Mouse (Mus musculus): ENCODE data around the gene P3h3. TPM values are rescaled to one million over a fixed set of nuclear protein-coding genes. Genes with fewer than 3 reads are reported as not detected.
"Not testable (repeated sequence)": the region's sequence is repeated elsewhere in the genome, so short reads cannot be mapped to it uniquely, and the experiment has no call there.

The P3h3 gene
- total and polyA plus RNA-seq, 2 experiments, result 2.1 to 3.0 TPM

DNA sequence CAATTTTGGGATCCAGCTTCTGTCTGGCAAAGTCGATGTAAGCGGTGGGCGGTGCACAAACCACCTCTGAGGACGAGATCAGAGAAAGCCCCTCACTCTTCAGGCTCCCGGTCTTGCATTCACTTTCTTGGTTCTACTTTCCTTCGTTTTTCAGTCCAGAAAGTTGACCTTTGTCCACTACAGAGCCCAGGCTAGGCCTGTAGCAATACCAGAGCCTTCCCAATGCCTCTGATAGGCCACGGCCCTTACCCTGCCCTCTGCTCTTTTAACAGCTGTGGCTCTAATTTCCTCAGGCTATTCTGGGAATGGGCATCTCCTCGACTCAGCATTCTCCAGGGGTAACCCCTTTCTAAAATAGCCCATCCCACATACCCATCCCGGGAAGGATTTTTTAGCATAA is 44.7 kb downstream of the P3h3 start:
- TF ChIP-seq POLR2A (IDR thresholded peaks at IDR 0.05; ENCODE audit: extremely low read depth, insufficient read depth, low read length), result no peak
- no peak for TF ChIP-seq CTCF (IDR thresholded peaks at IDR 0.05; ENCODE audit: low read depth, low read length)
- DNase-seq (ENCODE audit: extremely low read depth, low read depth, low spot score), result peak; percentile 78
- Histone ChIP-seq H3K9ac (ENCODE audit: low read depth, low read length) (peak overlapping the region; percentile 79), H3K79me2 (ENCODE audit: control insufficient read depth, insufficient read depth, low read length) (no peaks in the 10 kb centered on the region), H3K27me3 (ENCODE audit: control insufficient read depth, insufficient read depth, low read length) (no peaks in the 10 kb centered on the region), H3K27ac (replicated peaks; ENCODE audit: insufficient read depth, low read depth, low read length) (peak overlapping the region; percentile 76), H3K36me3 (ENCODE audit: control insufficient read depth, insufficient read depth, low read length) (peaks cover 10% of the 10 kb centered on the region), H3K4me3 (ENCODE audit: insufficient read depth, low read depth, low read length) (peak overlapping the region; percentile 80), H3K4me1 (ENCODE audit: control insufficient read depth, insufficient read depth, low read length) (peaks cover 23% of the 10 kb centered on the region)
- 14% methylated on average over 9 of the region's 9 CpGs for WGBS

DNA sequence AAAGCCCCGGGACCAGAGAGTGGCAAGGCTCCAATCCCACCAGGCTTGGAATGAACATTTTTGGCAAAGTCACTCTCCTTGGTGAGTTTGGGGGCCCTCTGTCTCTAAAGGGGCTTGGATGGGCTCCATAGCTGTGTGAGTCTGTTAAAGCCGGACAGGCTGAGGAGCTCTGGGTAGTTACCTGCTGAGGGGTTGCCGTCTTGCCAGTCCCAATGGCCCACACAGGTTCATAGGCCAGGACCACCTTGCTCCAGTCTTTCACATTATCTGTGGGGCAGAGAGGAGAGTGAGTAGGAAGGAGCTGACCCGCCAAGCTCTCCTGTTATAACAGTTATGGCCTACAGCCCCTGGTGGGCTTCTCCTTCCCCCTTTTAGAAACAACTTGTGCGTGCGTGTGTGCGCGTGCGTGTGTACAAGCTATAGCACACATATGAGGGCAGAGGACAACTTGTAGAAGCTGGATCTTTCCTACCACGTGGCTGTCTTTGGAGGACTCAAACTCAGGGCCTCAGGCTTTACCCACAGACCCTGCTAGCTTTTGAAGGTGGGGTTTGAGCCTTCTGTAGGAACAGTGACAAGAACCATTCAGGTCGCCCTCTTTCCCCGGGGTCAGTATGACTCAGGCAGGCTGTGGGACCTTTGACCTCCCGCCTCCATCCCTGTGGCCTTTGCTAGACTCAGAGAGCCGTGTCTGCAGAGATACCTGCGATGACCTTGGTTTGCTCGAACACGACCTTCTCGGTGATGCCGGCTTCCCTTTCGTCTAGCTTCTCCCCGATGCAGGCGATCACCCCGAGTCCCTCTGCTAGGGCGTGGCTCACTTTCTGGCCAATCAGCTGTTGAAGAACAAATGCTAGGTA is 45.6 kb downstream of the P3h3 start:
- H3K27ac ChIP-seq (replicated peaks; ENCODE audit: insufficient read depth, low read depth, low read length), result peak overlapping the region; percentile 78

DNA sequence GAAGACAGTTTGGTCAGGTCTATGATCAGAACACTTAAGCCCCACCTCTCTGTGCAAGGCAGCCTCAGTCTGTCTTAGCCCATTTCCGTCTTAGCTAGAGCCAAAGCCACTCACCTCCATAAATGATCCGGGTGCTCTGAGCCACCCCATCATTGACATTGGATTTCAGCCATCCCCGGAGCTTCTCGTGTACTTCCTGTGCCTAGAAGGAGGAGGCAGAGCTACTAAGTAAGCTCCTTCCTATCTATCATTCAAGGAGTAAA is 46.2 kb downstream of the P3h3 start:
- no peaks in the 10 kb centered on the region for H3K79me2 ChIP-seq (ENCODE audit: control insufficient read depth, insufficient read depth, low read length)
- peak; percentile 33 for DNase-seq (ENCODE audit: extremely low read depth, low read depth, low spot score)
- no peak overlapping the region for H3K4me3 ChIP-seq (ENCODE audit: insufficient read depth, low read depth, low read length)
- no peaks in the 10 kb centered on the region for H3K27me3 ChIP-seq (ENCODE audit: control insufficient read depth, insufficient read depth, low read length)
- WGBS, result 10% methylated on average over 4 of the region's 4 CpGs
- H3K4me1 ChIP-seq (ENCODE audit: control insufficient read depth, insufficient read depth, low read length), result peaks cover 25% of the 10 kb centered on the region
- H3K9ac ChIP-seq (ENCODE audit: low read depth, low read length), result no peak overlapping the region
- no peak overlapping the region for H3K27ac ChIP-seq (replicated peaks; ENCODE audit: insufficient read depth, low read depth, low read length)
- peaks cover 8% of the 10 kb centered on the region for H3K36me3 ChIP-seq (ENCODE audit: control insufficient read depth, insufficient read depth, low read length)
- no peak for TF ChIP-seq POLR2A (IDR thresholded peaks at IDR 0.05; ENCODE audit: extremely low read depth, insufficient read depth, low read length)
- TF ChIP-seq CTCF (IDR thresholded peaks at IDR 0.05; ENCODE audit: low read depth, low read length), result no peak

More for the DNA sequence above, 45.6 kb downstream of the P3h3 start:
- H3K79me2 ChIP-seq (ENCODE audit: control insufficient read depth, insufficient read depth, low read length), result no peaks in the 10 kb centered on the region
- H3K27me3 ChIP-seq (ENCODE audit: control insufficient read depth, insufficient read depth, low read length), result no peaks in the 10 kb centered on the region
- WGBS, result 45% methylated on average over 24 of the region's 24 CpGs
- peak overlapping the region; percentile 80 for H3K4me3 ChIP-seq (ENCODE audit: insufficient read depth, low read depth, low read length)
- DNase-seq (ENCODE audit: extremely low read depth, low read depth, low spot score), result peak; percentile 70
- H3K4me1 ChIP-seq (ENCODE audit: control insufficient read depth, insufficient read depth, low read length), result peaks cover 23% of the 10 kb centered on the region
- peak overlapping the region; percentile 79 for H3K9ac ChIP-seq (ENCODE audit: low read depth, low read length)
- peaks cover 8% of the 10 kb centered on the region for H3K36me3 ChIP-seq (ENCODE audit: control insufficient read depth, insufficient read depth, low read length)
- TF ChIP-seq CTCF (IDR thresholded peaks at IDR 0.05; ENCODE audit: low read depth, low read length) (no peak), POLR2A (IDR thresholded peaks at IDR 0.05; ENCODE audit: extremely low read depth, insufficient read depth, low read length) (no peak)

DNA sequence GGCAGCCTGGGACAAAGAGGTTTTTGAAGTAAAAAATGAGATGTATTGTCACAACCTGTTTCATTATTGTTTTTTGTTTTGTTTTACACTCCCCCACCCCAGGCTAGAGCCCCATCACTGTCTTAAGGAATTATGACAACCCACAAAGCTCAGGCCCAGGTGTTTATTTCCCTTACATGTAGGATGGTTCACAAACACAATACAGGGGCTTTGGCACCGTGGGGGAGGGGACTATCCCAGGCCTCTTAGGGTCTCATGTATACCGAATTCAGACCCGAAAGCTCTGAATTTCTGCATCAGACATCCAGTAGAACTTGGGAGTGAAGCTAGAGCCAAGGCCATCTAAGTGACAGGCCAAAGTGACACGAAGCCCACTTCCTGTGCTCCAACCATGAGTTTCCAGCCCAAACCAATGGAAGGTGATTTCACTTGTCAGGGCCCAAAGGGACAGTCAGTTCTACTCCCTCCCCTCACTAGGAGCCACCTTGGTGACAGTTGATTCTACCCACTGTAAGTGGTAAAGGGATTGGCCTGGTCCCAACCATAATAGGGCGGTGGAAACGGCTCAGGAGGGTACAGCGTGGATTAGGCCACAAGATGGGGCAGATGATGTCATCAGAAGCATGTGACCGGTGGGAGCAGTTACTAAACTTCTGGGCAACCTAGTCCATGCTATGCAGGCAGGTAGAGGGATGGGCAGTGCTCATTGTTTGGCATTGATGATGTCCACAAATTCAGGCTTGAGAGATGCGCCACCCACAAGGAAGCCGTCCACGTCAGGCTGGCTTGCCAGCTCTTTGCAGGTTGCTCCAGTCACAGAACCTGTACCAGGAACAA is 46.8 kb downstream of the P3h3 start:
- DNase-seq (ENCODE audit: extremely low read depth, low read depth, low spot score); H3K27ac ChIP-seq (replicated peaks; ENCODE audit: insufficient read depth, low read depth, low read length); H3K27me3 ChIP-seq (ENCODE audit: control insufficient read depth, insufficient read depth, low read length); H3K36me3 ChIP-seq (ENCODE audit: control insufficient read depth, insufficient read depth, low read length); H3K79me2 ChIP-seq (ENCODE audit: control insufficient read depth, insufficient read depth, low read length); H3K4me3 ChIP-seq (ENCODE audit: insufficient read depth, low read depth, low read length); H3K9ac ChIP-seq (ENCODE audit: low read depth, low read length): not testable (repeated sequence)
- H3K4me1 ChIP-seq (ENCODE audit: control insufficient read depth, insufficient read depth, low read length), result peaks cover 26% of the 10 kb centered on the region
- WGBS, result 76% methylated on average over 11 of the region's 11 CpGs

DNA sequence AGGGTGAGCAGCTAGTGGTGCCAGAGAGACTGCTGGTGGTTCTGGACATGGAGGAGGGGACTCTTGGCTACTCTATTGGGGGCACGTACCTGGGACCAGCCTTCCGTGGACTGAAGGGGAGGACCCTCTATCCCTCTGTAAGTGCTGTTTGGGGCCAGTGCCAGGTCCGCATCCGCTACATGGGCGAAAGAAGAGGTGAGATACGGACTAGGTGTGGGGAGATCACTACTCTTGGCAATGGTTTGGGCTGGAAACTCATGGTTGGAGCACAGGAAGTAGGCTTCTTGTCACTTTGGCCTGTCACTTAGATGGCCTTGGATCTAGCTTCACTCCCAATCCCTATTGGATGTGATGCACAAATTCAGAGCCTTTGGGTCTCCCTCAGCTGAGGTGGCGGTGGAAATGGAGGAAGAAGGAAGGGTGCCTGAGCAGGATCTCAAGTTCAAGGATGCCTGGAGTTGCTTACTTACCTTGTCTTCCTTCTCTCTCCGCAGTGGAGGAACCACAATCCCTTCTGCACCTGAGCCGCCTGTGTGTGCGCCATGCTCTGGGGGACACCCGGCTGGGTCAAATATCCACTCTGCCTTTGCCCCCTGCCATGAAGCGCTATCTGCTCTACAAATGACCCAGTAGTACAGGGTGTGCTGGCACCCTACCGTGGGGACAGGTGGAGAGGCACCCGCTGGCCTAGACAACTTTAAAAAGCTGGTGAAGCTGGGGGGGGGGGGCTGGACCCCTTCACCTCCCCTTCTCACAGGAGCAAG is 47.6 kb downstream of the P3h3 start:
- WGBS, result 39% methylated on average over 14 of the region's 14 CpGs
- TF ChIP-seq POLR2A (IDR thresholded peaks at IDR 0.05; ENCODE audit: extremely low read depth, insufficient read depth, low read length), result no peak
- TF ChIP-seq CTCF (IDR thresholded peaks at IDR 0.05; ENCODE audit: low read depth, low read length), result no peak
- 0 out of 2 replicates have a peak overlapping the region, but pooled peaks have one; percentile 0 for H3K27ac ChIP-seq (replicated peaks; ENCODE audit: insufficient read depth, low read depth, low read length)
- peak; percentile 38 for DNase-seq (ENCODE audit: extremely low read depth, low read depth, low spot score)
- no peaks in the 10 kb centered on the region for H3K79me2 ChIP-seq (ENCODE audit: control insufficient read depth, insufficient read depth, low read length)
- no peaks in the 10 kb centered on the region for H3K27me3 ChIP-seq (ENCODE audit: control insufficient read depth, insufficient read depth, low read length)
- peak overlapping the region; percentile 87; the same call in 1 of the 2 replicates for H3K4me3 ChIP-seq (ENCODE audit: insufficient read depth, low read depth, low read length)
- peaks cover 8% of the 10 kb centered on the region for H3K36me3 ChIP-seq (ENCODE audit: control insufficient read depth, insufficient read depth, low read length)
- peaks cover 26% of the 10 kb centered on the region for H3K4me1 ChIP-seq (ENCODE audit: control insufficient read depth, insufficient read depth, low read length)
- H3K9ac ChIP-seq (ENCODE audit: low read depth, low read length), result peak overlapping the region; percentile 29

Measured in liver, adult 2 months (tissue).